Mouse (Mus musculus) G1E (cell line): ENCODE results near the gene Gtf2h5. TPM values are rescaled to one million over a fixed set of nuclear protein-coding genes. Genes with fewer than 3 reads are reported as not detected.

Experiments used
- ATAC-seq: 2 replicates; pipeline ENCODE4 v1.8.0; 2016; ENCODE audit warnings: mild to moderate bottlenecking; ENCODE audit not compliant: insufficient number of reproducible peaks, poor library complexity, low FRiP score, severe bottlenecking; ENCODE audit errors: extremely low read depth
- DNase-seq: peaks from one replicate; pipeline ENCODE4 v3.0.0; 2012; ENCODE audit warnings: low spot score
- H3K27me3 ChIP-seq: 2 replicates; pipeline ENCODE4 v1.6.1; 2012; ENCODE audit warnings: mild to moderate bottlenecking, low read length, inconsistent platforms; ENCODE audit not compliant: insufficient read depth
- H3K36me3 ChIP-seq: replicated peaks from 2 replicates; pipeline ENCODE3; 2012; ENCODE audit warnings: mild to moderate bottlenecking, inconsistent platforms
- H3K4me1 ChIP-seq: 2 replicates; pipeline ENCODE4 v1.6.1; 2012; ENCODE audit warnings: low read depth, low read length, inconsistent platforms, mixed read lengths; ENCODE audit not compliant: insufficient read depth
- H3K4me3 ChIP-seq: 2 replicates; pipeline ENCODE4 v1.5.1; 2012; ENCODE audit warnings: low read depth, mild to moderate bottlenecking, inconsistent platforms, low read length, moderate library complexity, mixed read lengths
- H3K9me3 ChIP-seq: replicated peaks from 2 replicates; pipeline ENCODE4 v1.6.1; 2012; ENCODE audit warnings: inconsistent platforms
- CTCF ChIP-seq: IDR thresholded peaks from 2 replicates; pipeline ENCODE4 v1.5.1; 2012; ENCODE audit warnings: low read depth, low read length, inconsistent platforms, mixed read lengths
- GATA1 ChIP-seq: IDR thresholded peaks from 2 replicates; pipeline ENCODE4 v1.6.1; 2012; ENCODE audit warnings: borderline replicate concordance, low read length, inconsistent platforms, mixed read lengths
- GATA2 ChIP-seq: IDR thresholded peaks from 2 replicates; pipeline ENCODE4 v1.6.1; 2012; ENCODE audit warnings: low read depth, low read length, inconsistent platforms, borderline replicate concordance
- POLR2AphosphoS5 ChIP-seq: IDR thresholded peaks from 2 replicates; pipeline ENCODE4 v1.6.1; 2012; ENCODE audit warnings: low read depth, low read length, inconsistent platforms; ENCODE audit not compliant: insufficient replicate concordance
- TAL1 ChIP-seq: conservative IDR thresholded peaks from 2 replicates; pipeline ENCODE4 v1.6.1; 2012; ENCODE audit warnings: low read depth, low read length, inconsistent platforms, mixed read lengths
- polyA plus RNA-seq: library from polyadenylated mRNA; stranded (reverse); fragments of >175 nt; gene quantifications from 2 replicates; pipeline ENCODE4 v1.2.3, GENCODE M21; 2012
- total RNA-seq, 2 experiments: library from RNA; stranded (forward) in 1 of 2; stranded (reverse) in 1 of 2; fragments of 200-1000 nt in 1 of 2; fragments of >200 nt in 1 of 2; fragmentation: Nextera tagmentation in 1 of 2; gene quantifications; 2 replicates each; pipeline ENCODE4 v1.2.3; 2014 to 2017

The Gtf2h5 gene
- total and polyA plus RNA-seq, 3 experiments, result 3.5 to 119 (median 51.1) TPM

GRCm38 (mm10) chr17:6083323-6083890, 3.8 kb downstream of the Gtf2h5 start:
- TF ChIP-seq GATA1, result no peak
- TF ChIP-seq CTCF, result no peak
- TF ChIP-seq POLR2AphosphoS5, result no peak
- TF ChIP-seq TAL1, result no peak
- TF ChIP-seq GATA2, result no peak
- Histone ChIP-seq H3K4me1 (peaks cover 9% of the 10 kb centered on the region), H3K9me3 (no peaks in the 10 kb centered on the region), H3K36me3 (peaks cover 67% of the 10 kb centered on the region), H3K27me3 (no peaks in the 10 kb centered on the region), H3K4me3 (no peak overlapping the region)
- ATAC-seq, result no peak
- DNase-seq, result no peak

- Histone ChIP-seq H3K9me3 (no peaks in the 10 kb centered on the region), H3K4me1 (peaks cover 8% of the 10 kb centered on the region), H3K4me3 (no peak overlapping the region), H3K36me3 (peaks cover 58% of the 10 kb centered on the region), H3K27me3 (no peaks in the 10 kb centered on the region)
- DNase-seq (no peak), ATAC-seq (no peak)
- no peak for TF ChIP-seq GATA1
- TF ChIP-seq CTCF, result no peak
- TF ChIP-seq POLR2AphosphoS5, result no peak
- no peak for TF ChIP-seq TAL1
- no peak for TF ChIP-seq GATA2
These were observed 12.0 kb downstream of the Gtf2h5 start for GRCm38 (mm10) chr17:6091604-6092003.

GRCm38 (mm10) chr17:6095579-6095978, 16.0 kb downstream of the Gtf2h5 start:
- no peak for ATAC-seq

DNA sequence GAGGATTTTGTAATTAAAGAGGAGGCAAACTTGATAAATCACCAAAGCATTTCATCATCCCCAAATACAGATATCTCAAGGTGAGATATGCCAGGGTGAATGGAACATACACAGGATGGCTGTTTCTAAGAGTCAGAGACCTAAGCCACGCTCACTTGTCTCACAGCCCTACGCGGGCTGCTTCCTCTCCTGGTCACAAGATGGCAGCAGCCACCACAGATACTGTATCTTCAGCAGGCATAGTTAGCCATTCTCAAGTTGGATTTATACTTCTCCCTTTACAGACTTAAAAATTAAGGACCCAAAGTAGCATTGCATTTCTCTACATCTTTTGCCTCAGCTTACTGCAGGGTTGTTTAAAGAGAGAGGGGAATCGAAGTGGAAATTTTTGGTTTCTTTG, 18.3 kb downstream of the Gtf2h5 start:
- ATAC-seq, result no peak
- H3K27me3 ChIP-seq, result no peaks in the 10 kb centered on the region
- no peak for DNase-seq

More at GRCm38 (mm10) chr17:6095579-6095978, 16.0 kb downstream of the Gtf2h5 start:
- peaks cover 29% of the 10 kb centered on the region for H3K36me3 ChIP-seq
- H3K27me3 ChIP-seq, result no peaks in the 10 kb centered on the region
- H3K4me3 ChIP-seq, result no peak overlapping the region
- DNase-seq, result no peak
- TF ChIP-seq GATA2, result no peak
- TF ChIP-seq TAL1, result no peak
- no peak for TF ChIP-seq GATA1
- TF ChIP-seq CTCF, result no peak
- TF ChIP-seq POLR2AphosphoS5, result no peak
- no peaks in the 10 kb centered on the region for H3K9me3 ChIP-seq
- H3K4me1 ChIP-seq, result peaks cover 8% of the 10 kb centered on the region

GRCm38 (mm10) chr17:6102287-6102686, 22.7 kb downstream of the Gtf2h5 start:
- ATAC-seq (no peak), DNase-seq (no peak)
- H3K4me3 ChIP-seq, result no peak overlapping the region
- peaks cover 2% of the 10 kb centered on the region for H3K36me3 ChIP-seq
- peaks cover 14% of the 10 kb centered on the region for H3K4me1 ChIP-seq
- H3K27me3 ChIP-seq, result no peaks in the 10 kb centered on the region
- no peak for TF ChIP-seq CTCF
- TF ChIP-seq GATA1, result no peak
- TF ChIP-seq GATA2, result no peak
- TF ChIP-seq POLR2AphosphoS5, result no peak
- TF ChIP-seq TAL1, result no peak
- no peaks in the 10 kb centered on the region for H3K9me3 ChIP-seq

More for the DNA sequence above, 18.3 kb downstream of the Gtf2h5 start:
- Histone ChIP-seq H3K9me3 (no peaks in the 10 kb centered on the region), H3K4me1 (no peaks in the 10 kb centered on the region), H3K4me3 (no peak overlapping the region), H3K36me3 (peaks cover 9% of the 10 kb centered on the region)
- TF ChIP-seq CTCF (peak; percentile 30), POLR2AphosphoS5 (no peak), GATA1 (no peak), GATA2 (no peak), TAL1 (no peak)

DNA sequence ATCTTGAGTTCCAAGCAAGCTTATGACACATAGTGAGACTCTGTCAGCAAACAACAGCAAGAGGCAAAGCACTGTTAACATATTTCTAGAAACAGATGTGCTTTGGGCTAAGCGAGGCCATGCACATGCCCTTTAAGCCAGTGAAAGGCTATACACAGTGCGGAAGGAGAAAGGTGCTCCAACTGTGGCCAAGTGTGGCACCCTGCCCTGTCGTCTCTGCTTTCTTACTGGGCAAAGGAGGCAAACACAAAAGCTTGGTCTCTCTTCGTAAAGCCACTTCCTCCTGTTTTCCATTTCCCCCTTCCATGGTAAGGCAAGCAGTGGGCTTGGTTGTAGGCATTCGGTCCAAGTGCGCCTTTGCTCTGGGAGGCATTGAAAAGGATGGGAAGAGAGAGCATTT, 24.0 kb downstream of the Gtf2h5 start:
- ATAC-seq (no peak), DNase-seq (no peak)
- peaks cover 23% of the 10 kb centered on the region for H3K4me1 ChIP-seq
- H3K9me3 ChIP-seq, result no peaks in the 10 kb centered on the region
- no peaks in the 10 kb centered on the region for H3K36me3 ChIP-seq
- no peak overlapping the region for H3K4me3 ChIP-seq
- H3K27me3 ChIP-seq, result no peaks in the 10 kb centered on the region
- no peak for TF ChIP-seq CTCF
- no peak for TF ChIP-seq GATA2
- TF ChIP-seq TAL1, result no peak
- TF ChIP-seq GATA1, result no peak
- TF ChIP-seq POLR2AphosphoS5, result no peak
